Mouse (Mus musculus) CH12.LX (cell line): ENCODE measurements around the gene Vsnl1. TPM values are rescaled to one million over a fixed set of nuclear protein-coding genes. Genes with fewer than 3 reads are reported as not detected.

Experiments used
- DNase-seq: peaks from one replicate; pipeline ENCODE4 v3.0.0-alpha.2; 2013; ENCODE audit errors: extremely low read depth
- H3K27ac ChIP-seq: 2 replicates; pipeline ENCODE4 v1.5.1; 2012; ENCODE audit warnings: low read depth, mild to moderate bottlenecking, control low read depth, moderate library complexity; ENCODE audit not compliant: insufficient read depth
- H3K27me3 ChIP-seq: replicated peaks from 2 replicates; pipeline ENCODE3; 2012; ENCODE audit warnings: inconsistent platforms
- H3K36me3 ChIP-seq, 2 experiments: replicated peaks in 1 of 2; 2 replicates each; pipeline versions ENCODE3 to v1.6.1; 2012; ENCODE audit warnings: inconsistent platforms in 1 of 2, low read length in 1 of 2, mild to moderate bottlenecking in 1 of 2, mixed read lengths in 1 of 2, moderate library complexity in 1 of 2; ENCODE audit not compliant: control insufficient read depth in 1 of 2, insufficient read depth in 1 of 2
- H3K4me1 ChIP-seq, 2 experiments: 2 replicates each; pipeline ENCODE4 v1.6.1; 2012; ENCODE audit warnings: inconsistent platforms in 1 of 2, moderate library complexity in 1 of 2; ENCODE audit not compliant: insufficient read depth in 2 of 2, control insufficient read depth in 1 of 2
- H3K4me2 ChIP-seq: 2 replicates; pipeline ENCODE4 v1.6.1; 2012; ENCODE audit warnings: low read depth, mild to moderate bottlenecking, control low read depth; ENCODE audit not compliant: poor library complexity, insufficient read depth, severe bottlenecking
- H3K4me3 ChIP-seq, 3 experiments: fragments of 150-350 bp in 1 of 3; sonication (generic) in 1 of 3; replicated peaks in 1 of 3; 2 replicates each; pipeline versions ENCODE3 to v1.5.1; 2011 to 2012; ENCODE audit warnings: low read depth in 2 of 3, low read length in 2 of 3, mild to moderate bottlenecking in 2 of 3, moderate library complexity in 2 of 3, control low read depth in 1 of 3, improper control_type of control experiment in 1 of 3, inconsistent platforms in 1 of 3, mixed read lengths in 1 of 3; ENCODE audit not compliant: poor library complexity in 1 of 3
- H3K79me2 ChIP-seq: replicated peaks from 2 replicates; pipeline ENCODE4 v1.6.1; 2012; ENCODE audit warnings: mild to moderate bottlenecking, moderate library complexity; ENCODE audit not compliant: control insufficient read depth, poor library complexity, insufficient read depth, severe bottlenecking; ENCODE audit errors: extremely low read depth
- H3K9ac ChIP-seq: 2 replicates; pipeline ENCODE4 v1.6.1; 2012; ENCODE audit warnings: low read depth, mild to moderate bottlenecking, control low read depth, moderate library complexity; ENCODE audit not compliant: insufficient read depth
- H3K9me3 ChIP-seq: replicated peaks from 2 replicates; pipeline ENCODE3; 2012; ENCODE audit warnings: low read length, inconsistent platforms, mixed read lengths
- E2F4 ChIP-seq: IDR thresholded peaks from 2 replicates; pipeline ENCODE4 v1.6.1; 2011; ENCODE audit warnings: low read depth, low read length, improper control_type of control experiment; ENCODE audit not compliant: insufficient replicate concordance
- ELF1 ChIP-seq: IDR thresholded peaks from 2 replicates; pipeline ENCODE4 v1.6.1; 2014; ENCODE audit warnings: low read depth, mild to moderate bottlenecking, inconsistent platforms, low read length, improper control_type of control experiment
- GABPA ChIP-seq: IDR thresholded peaks from 2 replicates; pipeline ENCODE4 v1.6.1; 2012; ENCODE audit warnings: low read depth, low read length, improper control_type of control experiment, inconsistent platforms; ENCODE audit not compliant: insufficient replicate concordance
- HCFC1 ChIP-seq: IDR thresholded peaks from 2 replicates; pipeline ENCODE4 v1.6.1; 2012; ENCODE audit warnings: low read depth, mild to moderate bottlenecking, inconsistent platforms, low read length, improper control_type of control experiment
- IRF4 ChIP-seq: IDR thresholded peaks from 2 replicates; pipeline ENCODE4 v1.6.1; 2014; ENCODE audit warnings: low read depth, mild to moderate bottlenecking, inconsistent platforms, low read length, improper control_type of control experiment
- JUN ChIP-seq: IDR thresholded peaks from 2 replicates; pipeline ENCODE4 v1.6.1; 2011; ENCODE audit warnings: low read depth, mild to moderate bottlenecking, low read length, improper control_type of control experiment, moderate library complexity; ENCODE audit not compliant: insufficient read depth
- KAT2A ChIP-seq: IDR thresholded peaks from 2 replicates; pipeline ENCODE4 v1.6.1; 2012; ENCODE audit warnings: low read length, improper control_type of control experiment, inconsistent platforms; ENCODE audit not compliant: insufficient replicate concordance
- MAFK ChIP-seq: IDR thresholded peaks from 2 replicates; pipeline ENCODE4 v1.6.1; 2011; ENCODE audit warnings: low read length, improper control_type of control experiment; ENCODE audit not compliant: insufficient replicate concordance
- MYC ChIP-seq: IDR thresholded peaks from 2 replicates; pipeline ENCODE4 v1.6.1; 2011; ENCODE audit warnings: low read depth, mild to moderate bottlenecking, improper control_type of control experiment, low read length
- POLR2A ChIP-seq: IDR thresholded peaks from 2 replicates; pipeline ENCODE4 v1.6.1; 2011; ENCODE audit warnings: low read depth, mild to moderate bottlenecking, improper control_type of control experiment, low read length
- SIN3A ChIP-seq: IDR thresholded peaks from 2 replicates; pipeline ENCODE4 v1.6.1; 2012; ENCODE audit warnings: low read length, improper control_type of control experiment, inconsistent platforms
- SMC3 ChIP-seq: IDR thresholded peaks from 2 replicates; pipeline ENCODE4 v1.6.1; 2011; ENCODE audit warnings: low read depth, low read length, improper control_type of control experiment
- TBP ChIP-seq: conservative IDR thresholded peaks from 2 replicates; pipeline ENCODE4 v1.6.1; 2011; ENCODE audit warnings: low read depth, low read length, improper control_type of control experiment
- TCF12 ChIP-seq: IDR thresholded peaks from 2 replicates; pipeline ENCODE4 v1.6.1; 2014; ENCODE audit warnings: low read depth, mild to moderate bottlenecking, inconsistent platforms, low read length, improper control_type of control experiment
- ZKSCAN1 ChIP-seq: IDR thresholded peaks from 2 replicates; pipeline ENCODE4 v1.6.1; 2012; ENCODE audit warnings: low read depth, inconsistent platforms, low read length, improper control_type of control experiment, borderline replicate concordance
- ZMIZ1 ChIP-seq: IDR thresholded peaks from 2 replicates; pipeline ENCODE4 v1.6.1; 2012; ENCODE audit warnings: low read depth, mild to moderate bottlenecking, inconsistent platforms, low read length, improper control_type of control experiment
- dilution Hi-C: fragments of 300-500 bp; cut with MboI; formaldehyde crosslinking; loops from 2 replicates; pipeline ENCODE4 v1.14.3; 2020; ENCODE audit warnings: low sequenced_read_pairs; ENCODE audit not compliant: extremely low pct_unique_long_range_greater_than_20kb, extremely low pct_ligation_motif_present
- in situ Hi-C: fragments of 300-500 bp; cut with MboI; formaldehyde crosslinking; loops from 3 replicates; pipeline ENCODE4 v1.14.3; 2019; ENCODE audit warnings: low sequenced_read_pairs, low pct_ligation_motif_present, low pct_unique_long_range_greater_than_20kb, mixed read lengths
- polyA plus RNA-seq: library from polyadenylated mRNA; unstranded; fragments of >175 nt; gene quantifications from 2 replicates; pipeline ENCODE4 v1.2.1, GENCODE M21; 2012; ENCODE audit warnings: low read depth; ENCODE audit not compliant: insufficient read length
- total RNA-seq, 2 experiments: library from RNA; depleted of rRNA; stranded (reverse); fragments of 300-350 nt in 1 of 2; fragments of >200 nt in 1 of 2; gene quantifications; 2 replicates each; pipeline ENCODE4 v1.2.3; 2012 to 2014

Vsnl1 gene
- total and polyA plus RNA-seq, 3 experiments, result not detected

GRCm38 (mm10) chr12:11434446-11434845 is 2.0 kb downstream of the Vsnl1 start:
- H3K27ac ChIP-seq, result no peak overlapping the region
- H3K79me2 ChIP-seq, result no peaks in the 10 kb centered on the region
- H3K9me3 ChIP-seq, result no peaks in the 10 kb centered on the region
- H3K4me3 ChIP-seq, result no peak overlapping the region
- H3K4me2 ChIP-seq, result no peak overlapping the region
- H3K4me1 ChIP-seq, result no peaks in the 10 kb centered on the region
- no peak for DNase-seq
- H3K9ac ChIP-seq, result no peak overlapping the region
- TF ChIP-seq MYC (no peak), JUN (no peak), ZKSCAN1 (no peak), HCFC1 (no peak)
- no peaks in the 10 kb centered on the region for H3K27me3 ChIP-seq
- in situ Hi-C loops (no loop called here), dilution Hi-C loops (no loop called here)
- H3K36me3 ChIP-seq, result no peaks in the 10 kb centered on the region

GRCm38 (mm10) chr12:11433716-11434115 is 2.7 kb downstream of the Vsnl1 start:
- no peak overlapping the region for H3K27ac ChIP-seq
- no peak overlapping the region for H3K9ac ChIP-seq
- H3K4me2 ChIP-seq, result no peak overlapping the region
- dilution Hi-C loops, result no loop called here
- no peaks in the 10 kb centered on the region for H3K79me2 ChIP-seq
- no peaks in the 10 kb centered on the region for H3K4me1 ChIP-seq
- no peak for DNase-seq
- H3K27me3 ChIP-seq, result no peaks in the 10 kb centered on the region
- no peaks in the 10 kb centered on the region for H3K9me3 ChIP-seq
- TF ChIP-seq ZKSCAN1, result no peak
- TF ChIP-seq TCF12, result no peak
- no peak for TF ChIP-seq ZMIZ1
- no peak for TF ChIP-seq POLR2A
- no peak for TF ChIP-seq KAT2A
- no peak for TF ChIP-seq ELF1
- TF ChIP-seq GABPA, result no peak
- TF ChIP-seq E2F4, result no peak
- TF ChIP-seq SMC3, result no peak
- TF ChIP-seq MYC, result no peak
- TF ChIP-seq SIN3A, result no peak
- no peaks in the 10 kb centered on the region for H3K36me3 ChIP-seq
- in situ Hi-C loops, result no loop called here
- no peak overlapping the region for H3K4me3 ChIP-seq

GRCm38 (mm10) chr12:11433126-11433525 is 3.3 kb downstream of the Vsnl1 start:
- dilution Hi-C loops, result no loop called here

More at GRCm38 (mm10) chr12:11433126-11433525, 3.3 kb downstream of the Vsnl1 start:
- H3K9ac ChIP-seq, result no peak overlapping the region
- H3K4me2 ChIP-seq, result no peak overlapping the region
- H3K79me2 ChIP-seq, result no peaks in the 10 kb centered on the region
- in situ Hi-C loops, result no loop called here
- H3K4me1 ChIP-seq, result no peaks in the 10 kb centered on the region
- H3K9me3 ChIP-seq, result no peaks in the 10 kb centered on the region
- no peak overlapping the region for H3K4me3 ChIP-seq
- H3K36me3 ChIP-seq, result no peaks in the 10 kb centered on the region
- TF ChIP-seq MAFK (no peak), MYC (no peak), GABPA (no peak), KAT2A (no peak), TBP (no peak), ZMIZ1 (no peak), SIN3A (no peak), HCFC1 (no peak), IRF4 (no peak), POLR2A (no peak)
- H3K27me3 ChIP-seq, result no peaks in the 10 kb centered on the region
- no peak for DNase-seq
- no peak overlapping the region for H3K27ac ChIP-seq
